Mouse (Mus musculus) G1E (cell line): ENCODE data around the gene Flt3l. TPM values are rescaled to one million over a fixed set of nuclear protein-coding genes. Genes with fewer than 3 reads are reported as not detected.
"Not testable (repeated sequence)": the region's sequence is repeated elsewhere in the genome, so short reads cannot be mapped to it uniquely, and the experiment has no call there.

ENCODE experiments used
- ATAC-seq: 2 replicates; pipeline ENCODE4 v1.8.0; 2016; ENCODE audit warnings: mild to moderate bottlenecking; ENCODE audit not compliant: insufficient number of reproducible peaks, poor library complexity, low FRiP score, severe bottlenecking; ENCODE audit errors: extremely low read depth
- DNase-seq: peaks from one replicate; pipeline ENCODE4 v3.0.0; 2012; ENCODE audit warnings: low spot score
- H3K27me3 ChIP-seq: 2 replicates; pipeline ENCODE4 v1.6.1; 2012; ENCODE audit warnings: mild to moderate bottlenecking, low read length, inconsistent platforms; ENCODE audit not compliant: insufficient read depth
- H3K36me3 ChIP-seq: replicated peaks from 2 replicates; pipeline ENCODE3; 2012; ENCODE audit warnings: mild to moderate bottlenecking, inconsistent platforms
- H3K4me1 ChIP-seq: 2 replicates; pipeline ENCODE4 v1.6.1; 2012; ENCODE audit warnings: low read depth, low read length, inconsistent platforms, mixed read lengths; ENCODE audit not compliant: insufficient read depth
- H3K4me3 ChIP-seq: 2 replicates; pipeline ENCODE4 v1.5.1; 2012; ENCODE audit warnings: low read depth, mild to moderate bottlenecking, inconsistent platforms, low read length, moderate library complexity, mixed read lengths
- H3K9me3 ChIP-seq: replicated peaks from 2 replicates; pipeline ENCODE4 v1.6.1; 2012; ENCODE audit warnings: inconsistent platforms
- CTCF ChIP-seq: IDR thresholded peaks from 2 replicates; pipeline ENCODE4 v1.5.1; 2012; ENCODE audit warnings: low read depth, low read length, inconsistent platforms, mixed read lengths
- GATA1 ChIP-seq: IDR thresholded peaks from 2 replicates; pipeline ENCODE4 v1.6.1; 2012; ENCODE audit warnings: borderline replicate concordance, low read length, inconsistent platforms, mixed read lengths
- GATA2 ChIP-seq: IDR thresholded peaks from 2 replicates; pipeline ENCODE4 v1.6.1; 2012; ENCODE audit warnings: low read depth, low read length, inconsistent platforms, borderline replicate concordance
- POLR2AphosphoS5 ChIP-seq: IDR thresholded peaks from 2 replicates; pipeline ENCODE4 v1.6.1; 2012; ENCODE audit warnings: low read depth, low read length, inconsistent platforms; ENCODE audit not compliant: insufficient replicate concordance
- TAL1 ChIP-seq: conservative IDR thresholded peaks from 2 replicates; pipeline ENCODE4 v1.6.1; 2012; ENCODE audit warnings: low read depth, low read length, inconsistent platforms, mixed read lengths
- polyA plus RNA-seq: library from polyadenylated mRNA; stranded (reverse); fragments of >175 nt; gene quantifications from 2 replicates; pipeline ENCODE4 v1.2.3, GENCODE M21; 2012
- total RNA-seq, 2 experiments: library from RNA; stranded (forward) in 1 of 2; stranded (reverse) in 1 of 2; fragments of 200-1000 nt in 1 of 2; fragments of >200 nt in 1 of 2; fragmentation: Nextera tagmentation in 1 of 2; gene quantifications; 2 replicates each; pipeline ENCODE4 v1.2.3; 2014 to 2017

Gene Flt3l
- total and polyA plus RNA-seq, 3 experiments: 38.8 to 75.7 (median 41.0) TPM

DNA sequence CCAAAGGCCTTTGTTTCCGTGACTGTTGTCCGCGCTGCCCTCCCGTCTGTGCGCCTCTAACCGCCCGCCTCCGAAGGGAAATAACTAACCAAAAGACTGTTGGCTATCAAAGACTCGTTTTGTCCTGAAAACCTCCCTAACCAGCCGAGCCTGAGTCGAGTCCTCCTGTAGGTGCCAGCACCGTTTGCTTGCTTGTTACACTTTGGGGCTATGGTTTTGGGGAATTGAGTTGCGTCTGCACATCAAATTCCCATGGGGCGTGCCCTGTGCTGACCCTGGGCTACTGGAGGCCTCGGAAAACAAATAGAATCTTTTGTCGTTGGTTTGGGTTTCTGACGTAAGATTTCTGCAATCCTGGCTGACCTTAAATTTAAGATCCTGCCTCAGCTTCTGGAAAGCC is 6.9 kb downstream of the Flt3l start:
- Histone ChIP-seq H3K36me3 (peaks cover 75% of the 10 kb centered on the region), H3K4me1 (peaks cover 73% of the 10 kb centered on the region), H3K4me3 (peak overlapping the region; percentile 93), H3K9me3 (peaks cover 3% of the 10 kb centered on the region; the same call in 1 of the 2 replicates), H3K27me3 (no peaks in the 10 kb centered on the region)
- ATAC-seq (no peak), DNase-seq (no peak)
- no peak for TF ChIP-seq GATA1
- no peak for TF ChIP-seq CTCF
- TF ChIP-seq TAL1: no peak
- no peak for TF ChIP-seq POLR2AphosphoS5
- no peak for TF ChIP-seq GATA2

- Histone ChIP-seq H3K36me3 (peaks cover 71% of the 10 kb centered on the region), H3K27me3 (no peaks in the 10 kb centered on the region), H3K4me3 (peak within 1 kb of the TSS; percentile 93), H3K4me1 (peaks cover 67% of the 10 kb centered on the region), H3K9me3 (peaks cover 3% of the 10 kb centered on the region; the same call in 1 of the 2 replicates)
- DNase-seq: peak; percentile 99
- TF ChIP-seq POLR2AphosphoS5 (0 out of 2 replicates have a peak, but pooled peaks have one; percentile 15), GATA1 (no peak), CTCF (peak; percentile 82), GATA2 (no peak)
- ATAC-seq: peak; percentile 66
These were observed 7.5 kb downstream of the Flt3l start, which contains the start of gene Rpl13a for GRCm38 (mm10) chr7:45128624-45129246. Gene Rpl13a, minus strand, starts transcription at chr7:45128761.

- Histone ChIP-seq H3K4me1 (peaks cover 66% of the 10 kb centered on the region), H3K4me3 (peak overlapping the region; percentile 93), H3K27me3 (no peaks in the 10 kb centered on the region), H3K9me3 (no peaks in the 10 kb centered on the region), H3K36me3 (peaks cover 71% of the 10 kb centered on the region)
- TF ChIP-seq GATA1 (no peak), POLR2AphosphoS5 (no peak; the same call in 1 of the 2 replicates), TAL1 (no peak), CTCF (no peak), GATA2 (no peak)
- DNase-seq: no peak
- ATAC-seq: no peak
These were observed 8.5 kb downstream of the Flt3l start for GRCm38 (mm10) chr7:45127700-45128224.

DNA sequence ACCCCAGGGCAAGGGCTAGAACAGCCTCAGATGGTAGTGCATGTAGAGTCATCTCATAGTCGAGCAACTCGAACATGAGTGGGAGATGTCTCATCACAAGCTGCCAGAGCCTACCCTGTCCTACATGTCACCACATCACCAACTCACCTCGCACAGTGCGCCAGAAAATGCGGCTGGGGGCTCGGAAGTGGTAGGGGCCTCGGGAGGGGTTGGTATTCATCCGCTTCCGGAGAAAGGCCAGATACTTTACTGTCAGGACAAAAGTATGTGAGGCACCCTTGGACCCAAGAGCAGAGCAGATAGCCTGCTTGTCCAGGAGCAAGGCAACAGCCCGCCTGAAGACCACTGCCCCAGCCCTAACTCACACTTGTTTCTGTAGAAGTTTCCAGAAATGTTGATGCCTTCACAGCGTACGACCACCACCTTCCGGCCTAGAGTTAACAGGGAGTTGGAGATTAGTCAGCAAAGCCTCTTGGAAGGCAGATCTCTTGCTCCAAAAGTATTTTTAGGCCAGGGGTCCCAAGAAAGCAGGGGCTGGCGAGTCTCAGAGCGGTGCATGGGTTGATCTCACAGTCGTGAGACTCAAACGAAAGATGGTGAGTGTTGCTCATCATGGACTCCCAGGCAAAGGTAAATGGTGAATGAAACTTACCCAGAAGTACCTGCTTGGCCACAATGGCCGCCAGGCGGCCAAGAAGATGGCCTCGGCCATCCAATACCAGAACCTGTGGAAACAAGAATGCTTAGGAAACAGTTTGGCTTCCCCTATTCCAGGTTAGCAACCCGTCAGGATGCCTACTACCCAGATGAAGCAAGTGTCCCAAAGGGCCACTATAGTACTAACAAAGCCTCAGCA is 9.2 kb downstream of the Flt3l start:
- TF ChIP-seq POLR2AphosphoS5: no peak
- TF ChIP-seq GATA1: no peak
- no peak for TF ChIP-seq GATA2
- no peak for TF ChIP-seq CTCF
- TF ChIP-seq TAL1: no peak
- Histone ChIP-seq H3K36me3 (peaks cover 71% of the 10 kb centered on the region), H3K4me3 (peak overlapping the region; percentile 93), H3K27me3 (no peaks in the 10 kb centered on the region), H3K4me1 (peaks cover 66% of the 10 kb centered on the region), H3K9me3 (no peaks in the 10 kb centered on the region)
- DNase-seq: no peak
- ATAC-seq: no peak

GRCm38 (mm10) chr7:45126147-45126843 is 9.9 kb downstream of the Flt3l start:
- Histone ChIP-seq H3K4me1 (peaks cover 68% of the 10 kb centered on the region), H3K9me3 (no peaks in the 10 kb centered on the region), H3K36me3 (peaks cover 71% of the 10 kb centered on the region), H3K27me3 (no peaks in the 10 kb centered on the region), H3K4me3 (peak overlapping the region; percentile 93)
- TF ChIP-seq TAL1: no peak
- no peak for TF ChIP-seq POLR2AphosphoS5
- TF ChIP-seq GATA1: no peak
- TF ChIP-seq GATA2: no peak
- no peak for TF ChIP-seq CTCF
- ATAC-seq: no peak
- no peak for DNase-seq

- H3K27me3 ChIP-seq, DNase-seq, ATAC-seq, H3K9me3 ChIP-seq: not testable (repeated sequence)
- Histone ChIP-seq H3K4me1 (peaks cover 68% of the 10 kb centered on the region), H3K36me3 (peaks cover 71% of the 10 kb centered on the region), H3K4me3 (peak overlapping the region; percentile 93)
These were observed 10.6 kb downstream of the Flt3l start for GRCm38 (mm10) chr7:45125649-45126048.
